Mouse (Mus musculus): ENCODE results near the gene Rpl13. TPM values are rescaled to one million over a fixed set of nuclear protein-coding genes. Genes with fewer than 3 reads are reported as not detected.

Gene Rpl13
- polyA plus RNA-seq, 1 experiment from 2014 or later, result 1,452 TPM

DNA sequence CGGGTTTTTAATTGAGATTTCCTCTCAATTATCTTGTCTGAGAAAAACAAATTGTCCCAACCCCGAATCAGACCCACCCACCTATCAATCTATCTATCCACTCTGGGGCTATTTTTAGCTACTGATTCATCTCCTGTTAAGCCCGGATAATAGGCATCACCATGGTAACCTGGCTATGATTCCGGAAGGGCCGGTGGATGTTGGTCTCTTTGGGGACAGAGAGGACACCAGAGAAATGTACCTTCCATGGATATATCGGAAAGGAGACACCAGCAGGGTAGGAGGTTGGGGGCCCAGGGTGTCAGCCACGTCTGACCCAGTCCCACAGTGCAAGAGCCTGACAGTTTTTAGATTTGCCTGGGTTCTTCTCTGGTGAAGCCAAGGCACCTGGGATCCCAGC, 33.3 kb downstream of the Rpl13 start:
- Histone ChIP-seq H3K36me3 (no peaks in the 10 kb centered on the region; the same call in 1 of the 2 replicates), H3K4me2 (no peak overlapping the region), H3K27ac (no peak overlapping the region), H3K27me3 (replicated peaks) (peaks cover 25% of the 10 kb centered on the region), H3K9me3 (replicated peaks) (peaks cover 4% of the 10 kb centered on the region; the same call in 1 of the 2 replicates), H3K4me3 (no peak overlapping the region), H3K9ac (no peak overlapping the region), H3K4me1 (peaks cover 4% of the 10 kb centered on the region; the same call in 1 of the 2 replicates)
- WGBS (ENCODE audit: insufficient replicate concordance), result 41% methylated on average over 7 of the region's 7 CpGs
- ATAC-seq, result no peak

DNA sequence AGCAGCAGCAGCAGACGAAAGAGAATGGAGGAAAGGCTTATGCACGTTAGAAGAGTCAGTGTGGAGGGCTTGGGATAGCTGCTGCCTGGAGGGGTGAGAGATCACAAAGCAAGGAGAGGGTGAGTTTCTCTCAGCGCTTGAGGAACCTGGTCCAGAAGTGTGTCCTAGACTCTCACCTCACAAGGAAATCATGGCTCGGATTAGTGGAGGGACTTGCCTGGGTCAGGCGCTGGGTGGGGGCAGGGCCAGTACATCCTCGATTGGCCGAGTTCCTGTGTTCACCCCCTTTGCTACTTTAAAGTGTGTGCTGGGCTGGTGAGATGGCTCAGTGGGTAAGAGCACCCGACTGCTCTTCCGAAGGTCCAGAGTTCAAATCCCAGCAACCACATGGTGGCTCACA, 33.7 kb downstream of the Rpl13 start:
- Histone ChIP-seq H3K27ac (no peak overlapping the region), H3K4me2 (no peak overlapping the region), H3K9ac (no peak overlapping the region), H3K4me3 (no peak overlapping the region), H3K9me3 (replicated peaks) (peaks cover 4% of the 10 kb centered on the region; the same call in 1 of the 2 replicates), H3K36me3 (no peaks in the 10 kb centered on the region; the same call in 1 of the 2 replicates), H3K27me3 (replicated peaks) (peaks cover 22% of the 10 kb centered on the region), H3K4me1 (peaks cover 4% of the 10 kb centered on the region; the same call in 1 of the 2 replicates)
- ATAC-seq, result no peak
- WGBS (ENCODE audit: insufficient replicate concordance), result 50% methylated on average over 9 of the region's 9 CpGs

DNA sequence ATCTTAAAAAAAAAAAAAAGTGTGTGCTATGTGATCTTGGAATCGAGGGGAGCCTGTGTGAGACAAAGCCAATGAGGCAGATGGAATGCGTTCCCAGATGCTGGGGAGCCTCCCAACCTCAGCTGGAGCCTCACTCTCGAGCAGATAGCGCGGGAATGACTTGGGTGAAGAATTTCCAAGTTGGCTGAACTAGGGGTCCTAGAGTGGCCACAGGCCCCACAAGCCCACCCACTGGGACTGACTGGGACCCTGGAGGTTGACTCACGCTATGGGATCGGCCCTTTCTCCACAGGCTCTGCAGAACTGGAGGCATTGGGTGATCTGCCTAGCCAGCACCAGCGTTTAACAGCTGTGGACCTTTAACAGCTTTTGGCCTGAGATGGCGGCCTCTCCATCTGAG, 34.1 kb downstream of the Rpl13 start:
- 73% methylated on average over 9 of the region's 9 CpGs for WGBS (ENCODE audit: insufficient replicate concordance)
- peaks cover 4% of the 10 kb centered on the region; the same call in 1 of the 2 replicates for H3K9me3 ChIP-seq (replicated peaks)
- no peaks in the 10 kb centered on the region; the same call in 1 of the 2 replicates for H3K36me3 ChIP-seq
- no peak overlapping the region for H3K4me2 ChIP-seq
- ATAC-seq, result no peak
- no peak overlapping the region for H3K4me3 ChIP-seq
- H3K27ac ChIP-seq, result no peak overlapping the region
- H3K27me3 ChIP-seq (replicated peaks), result peaks cover 18% of the 10 kb centered on the region; the same call in 1 of the 2 replicates
- peaks cover 4% of the 10 kb centered on the region; the same call in 1 of the 2 replicates for H3K4me1 ChIP-seq
- H3K9ac ChIP-seq, result no peak overlapping the region

DNA sequence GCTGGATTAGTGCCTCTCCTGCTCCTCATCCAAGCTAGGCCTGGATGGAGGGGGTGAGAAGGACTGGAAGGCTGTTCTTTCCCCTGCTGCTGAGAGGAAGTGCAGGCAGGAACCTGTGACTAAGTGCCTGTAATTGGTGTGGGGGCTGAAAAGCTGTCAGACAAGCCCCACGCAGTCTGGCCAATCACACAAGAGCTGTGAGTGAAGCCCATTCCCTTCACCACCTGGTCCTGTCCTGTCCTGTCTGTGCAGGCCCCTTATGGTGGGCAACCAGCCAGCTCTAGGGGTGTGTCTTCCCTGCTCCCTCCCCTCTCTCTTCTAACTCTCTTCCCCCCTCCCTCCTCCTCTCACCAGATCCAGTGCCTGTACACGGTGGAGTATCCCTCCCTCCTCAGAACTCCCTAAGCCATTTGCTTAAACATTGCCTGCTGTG, 35.5 kb downstream of the Rpl13 start:
- no peaks in the 10 kb centered on the region; the same call in 1 of the 2 replicates for H3K36me3 ChIP-seq
- H3K4me1 ChIP-seq, result peaks cover 4% of the 10 kb centered on the region; the same call in 1 of the 2 replicates
- peaks cover 4% of the 10 kb centered on the region; the same call in 1 of the 2 replicates for H3K9me3 ChIP-seq (replicated peaks)
- H3K27me3 ChIP-seq (replicated peaks), result peaks cover 15% of the 10 kb centered on the region; the same call in 1 of the 2 replicates
- ATAC-seq, result 0 out of 2 replicates have a peak, but pooled peaks have one; percentile 6
- no peak overlapping the region for H3K9ac ChIP-seq
- no peak overlapping the region for H3K4me2 ChIP-seq
- no peak overlapping the region for H3K27ac ChIP-seq
- 29% methylated on average over 2 of the region's 2 CpGs for WGBS (ENCODE audit: insufficient replicate concordance)
- no peak overlapping the region for H3K4me3 ChIP-seq

DNA sequence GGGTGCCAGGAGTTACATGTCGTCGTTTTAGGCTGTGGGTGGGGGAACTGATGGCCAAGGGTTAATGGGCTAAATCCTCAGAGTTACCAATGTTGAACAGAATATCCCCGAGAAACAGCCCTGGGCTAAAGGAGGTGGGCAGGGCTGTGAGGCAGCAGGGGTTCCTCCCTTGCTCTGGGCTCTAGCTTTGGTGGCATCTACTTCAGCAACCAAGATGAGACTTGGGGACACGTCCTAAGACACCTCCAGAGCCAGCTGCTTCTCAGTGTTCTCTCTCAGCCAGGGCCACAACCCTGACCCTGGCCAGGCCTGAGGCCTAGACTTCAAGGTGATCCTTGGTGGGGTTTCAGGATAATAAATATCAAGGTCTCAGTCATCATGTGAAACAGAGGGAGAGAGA, 36.6 kb downstream of the Rpl13 start:
- peaks cover 14% of the 10 kb centered on the region; the same call in 1 of the 2 replicates for H3K27me3 ChIP-seq (replicated peaks)
- H3K9ac ChIP-seq, result no peak overlapping the region
- no peak for ATAC-seq
- H3K27ac ChIP-seq, result no peak overlapping the region
- no peak overlapping the region for H3K4me2 ChIP-seq
- 48% methylated on average over 4 of the region's 4 CpGs for WGBS (ENCODE audit: insufficient replicate concordance)
- peaks cover 4% of the 10 kb centered on the region; the same call in 1 of the 2 replicates for H3K4me1 ChIP-seq
- no peak overlapping the region for H3K4me3 ChIP-seq
- no peaks in the 10 kb centered on the region for H3K9me3 ChIP-seq (replicated peaks)
- no peaks in the 10 kb centered on the region for H3K36me3 ChIP-seq

DNA sequence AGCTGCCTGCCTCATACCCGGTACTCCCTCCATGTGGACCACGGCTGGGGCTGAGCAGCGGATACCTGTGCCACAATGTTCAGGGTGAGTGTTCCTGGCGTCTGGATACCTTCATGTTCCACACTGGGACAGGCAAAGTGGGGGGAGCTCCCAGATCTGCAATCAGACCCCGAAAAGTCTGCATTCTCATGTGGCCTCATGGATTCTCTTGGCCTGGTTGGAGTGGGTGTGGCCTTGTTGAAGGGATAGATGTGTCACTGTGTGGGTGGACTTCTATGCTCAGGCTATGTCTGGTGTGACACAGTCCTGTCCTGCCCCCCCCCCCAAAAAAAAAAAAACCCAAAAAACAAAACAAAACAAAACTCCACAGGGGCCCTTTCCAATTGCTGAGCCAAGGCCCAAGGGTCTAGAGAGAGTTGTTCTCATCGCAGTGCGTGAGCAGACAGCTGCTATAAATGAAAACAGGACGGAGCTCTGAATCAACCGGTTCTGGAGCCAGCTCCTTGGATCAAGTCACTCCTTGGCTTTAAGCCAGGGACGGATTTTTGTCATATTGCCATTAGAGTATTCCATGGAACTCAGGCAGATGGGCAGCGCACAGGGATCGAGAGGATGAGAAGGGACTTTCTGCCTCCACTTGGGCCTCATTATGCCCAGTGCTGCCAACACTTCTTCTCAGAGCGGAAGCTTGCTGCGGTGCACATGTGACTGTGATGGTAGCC, 39.8 kb downstream of the Rpl13 start:
- no peak overlapping the region for H3K27ac ChIP-seq
- H3K4me1 ChIP-seq, result peaks cover 4% of the 10 kb centered on the region; the same call in 1 of the 2 replicates
- no peak overlapping the region for H3K4me2 ChIP-seq
- no peak for ATAC-seq
- 79% methylated on average over 14 of the region's 14 CpGs for WGBS (ENCODE audit: insufficient replicate concordance)
- no peak overlapping the region for H3K4me3 ChIP-seq
- H3K9ac ChIP-seq, result no peak overlapping the region
- no peaks in the 10 kb centered on the region for H3K36me3 ChIP-seq
- 0 out of 2 replicates have a peak, but pooled peaks cover 9% of the 10 kb centered on the region for H3K27me3 ChIP-seq (replicated peaks)
- no peaks in the 10 kb centered on the region for H3K9me3 ChIP-seq (replicated peaks)

DNA sequence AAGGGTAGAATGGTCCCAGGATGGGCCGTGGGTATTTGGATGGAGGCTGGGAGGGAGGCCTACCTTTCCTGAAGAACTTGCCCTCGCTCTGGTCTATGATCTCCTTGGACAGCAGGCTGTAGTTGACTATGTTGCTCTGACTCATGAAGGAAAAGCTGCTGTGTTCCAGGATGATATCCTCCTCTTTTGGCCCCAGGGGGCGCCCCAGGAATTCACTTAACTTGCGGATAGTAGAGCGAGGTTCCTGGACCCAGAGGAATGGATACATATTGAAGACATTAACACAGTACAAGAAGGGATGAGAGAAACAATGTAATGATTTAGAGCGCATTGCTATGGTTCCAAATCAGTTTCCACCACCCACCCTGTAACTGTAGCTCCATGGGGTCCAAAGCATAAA, 43.1 kb downstream of the Rpl13 start:
- Histone ChIP-seq H3K27ac (no peak overlapping the region), H3K4me3 (no peak overlapping the region), H3K4me1 (no peaks in the 10 kb centered on the region), H3K4me2 (no peak overlapping the region), H3K36me3 (no peaks in the 10 kb centered on the region), H3K9me3 (replicated peaks) (no peaks in the 10 kb centered on the region), H3K9ac (no peak overlapping the region), H3K27me3 (replicated peaks) (peaks cover 29% of the 10 kb centered on the region)
- WGBS (ENCODE audit: insufficient replicate concordance), result 36% methylated on average over 6 of the region's 6 CpGs
- ATAC-seq, result no peak

DNA sequence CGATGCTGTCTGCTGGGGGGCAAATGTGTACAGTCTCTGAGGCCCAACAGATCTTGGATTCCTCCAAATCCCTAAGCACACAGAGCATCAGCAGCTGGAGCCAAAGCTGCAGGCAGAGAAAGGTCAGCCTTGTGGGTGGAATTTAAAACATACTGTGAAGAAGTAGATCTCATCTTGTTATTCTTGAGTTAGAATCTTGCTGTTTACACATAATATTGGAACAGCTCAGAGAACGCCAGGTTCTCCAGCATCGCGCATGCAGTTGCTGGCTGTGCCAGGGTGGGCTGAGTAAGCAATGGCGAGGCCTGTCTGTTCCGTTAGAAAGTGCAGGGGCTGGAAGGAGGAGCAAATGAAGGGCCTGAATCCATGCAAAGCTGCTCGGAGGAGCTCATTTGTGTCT, 44.2 kb downstream of the Rpl13 start:
- Histone ChIP-seq H3K27me3 (replicated peaks) (peaks cover 32% of the 10 kb centered on the region), H3K4me2 (no peak overlapping the region), H3K4me1 (no peaks in the 10 kb centered on the region), H3K9me3 (replicated peaks) (no peaks in the 10 kb centered on the region), H3K4me3 (no peak overlapping the region), H3K36me3 (no peaks in the 10 kb centered on the region), H3K27ac (no peak overlapping the region), H3K9ac (no peak overlapping the region)
- WGBS (ENCODE audit: insufficient replicate concordance), result 75% methylated on average over 7 of the region's 7 CpGs
- no peak for ATAC-seq

DNA sequence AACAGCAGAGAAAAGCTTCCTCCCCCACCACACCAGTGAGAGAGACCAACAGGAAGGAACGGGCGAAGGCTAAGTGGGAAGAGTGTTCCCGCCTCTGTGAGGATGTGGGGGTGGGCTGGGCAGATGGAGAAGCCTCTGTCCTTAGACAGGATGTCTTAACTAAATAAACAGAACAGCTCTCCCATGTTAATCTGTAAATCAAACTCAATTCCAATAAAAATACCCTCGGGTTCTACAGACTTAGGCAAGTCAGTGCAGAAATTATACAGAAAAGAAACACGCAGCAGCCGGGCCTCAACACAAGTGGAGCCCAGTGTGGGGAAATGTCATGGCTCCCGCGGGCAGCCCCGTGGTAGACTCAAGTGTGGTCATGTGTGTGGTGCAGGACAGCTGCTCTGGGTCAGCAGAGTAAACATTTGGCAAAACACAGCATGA, 48.6 kb downstream of the Rpl13 start:
- H3K27ac ChIP-seq, result no peak overlapping the region
- 50% methylated on average over 9 of the region's 9 CpGs for WGBS (ENCODE audit: insufficient replicate concordance)
- no peak for ATAC-seq

More for the DNA sequence above, 48.6 kb downstream of the Rpl13 start:
- Histone ChIP-seq H3K27me3 (replicated peaks) (peaks cover 40% of the 10 kb centered on the region), H3K36me3 (no peaks in the 10 kb centered on the region), H3K4me2 (no peak overlapping the region), H3K9me3 (replicated peaks) (no peaks in the 10 kb centered on the region), H3K9ac (no peak overlapping the region), H3K4me1 (peaks cover 9% of the 10 kb centered on the region), H3K4me3 (no peak overlapping the region)

Small RNA genes within 50 kb of the gene (microRNA-seq; reads per million reads assigned to microRNA genes)
- 1.4 reads per million for gene Mir7079
- gene Mir7080, result not detected

Other genes starting within 250 kb of the Rpl13 start
- 43.9 and 44.0 TPM in 2 replicates for gene Ankrd11, start 60.1 kb upstream of the Rpl13 start, polyA plus RNA-seq (2016; fragmentation: Nextera tagmentation; extraction: Ambion mirVana)
- gene Spg7, start 39.4 kb upstream of the Rpl13 start, polyA plus RNA-seq (2016; fragmentation: Nextera tagmentation; extraction: Ambion mirVana), result 40.0 TPM in 2 replicates
- 2.8 and 2.9 TPM in 2 replicates for gene Cpne7, start 15.0 kb downstream of the Rpl13 start, polyA plus RNA-seq (2016; fragmentation: Nextera tagmentation; extraction: Ambion mirVana)
- gene Sult5a1, start 56.0 kb downstream of the Rpl13 start, polyA plus RNA-seq (2016; fragmentation: Nextera tagmentation; extraction: Ambion mirVana), result 1.7 and 2.1 TPM in 2 replicates
- gene Dpep1, start 83.9 kb downstream of the Rpl13 start, polyA plus RNA-seq (2016; fragmentation: Nextera tagmentation; extraction: Ambion mirVana), result 0.20 and 0.33 TPM in 2 replicates
- gene Chmp1a, start 110.4 kb downstream of the Rpl13 start, polyA plus RNA-seq (2016; fragmentation: Nextera tagmentation; extraction: Ambion mirVana), result 80.1 and 80.8 TPM in 2 replicates
- gene Spata33, start 110.5 kb downstream of the Rpl13 start, polyA plus RNA-seq (2016; fragmentation: Nextera tagmentation; extraction: Ambion mirVana), result 0.44 and 1.4 TPM in 2 replicates
- 14.7 and 16.2 TPM in 2 replicates for gene Cdk10, start 122.5 kb downstream of the Rpl13 start, polyA plus RNA-seq (2016; fragmentation: Nextera tagmentation; extraction: Ambion mirVana)
- gene Spata2l, start 133.9 kb downstream of the Rpl13 start, polyA plus RNA-seq (2016; fragmentation: Nextera tagmentation; extraction: Ambion mirVana), result 1.4 and 1.8 TPM in 2 replicates
- gene Zfp276, start 151.8 kb downstream of the Rpl13 start, polyA plus RNA-seq (2016; fragmentation: Nextera tagmentation; extraction: Ambion mirVana), result 11.3 and 11.8 TPM in 2 replicates
- 5.8 and 7.6 TPM in 2 replicates for gene Vps9d1, start 152.0 kb downstream of the Rpl13 start, polyA plus RNA-seq (2016; fragmentation: Nextera tagmentation; extraction: Ambion mirVana)
- gene Fanca, start 216.2 kb downstream of the Rpl13 start, polyA plus RNA-seq (2016; fragmentation: Nextera tagmentation; extraction: Ambion mirVana), result 27.4 and 32.2 TPM in 2 replicates
- 4.6 TPM in 2 replicates for gene Spire2, start 230.4 kb downstream of the Rpl13 start, polyA plus RNA-seq (2016; fragmentation: Nextera tagmentation; extraction: Ambion mirVana)